Mouse (Mus musculus): ENCODE data around the gene Pcdh9. TPM values are rescaled to one million over a fixed set of nuclear protein-coding genes. Genes with fewer than 3 reads are reported as not detected.

Gene Pcdh9
- polyA plus RNA-seq, 1 experiment, result 1.1 TPM

DNA sequence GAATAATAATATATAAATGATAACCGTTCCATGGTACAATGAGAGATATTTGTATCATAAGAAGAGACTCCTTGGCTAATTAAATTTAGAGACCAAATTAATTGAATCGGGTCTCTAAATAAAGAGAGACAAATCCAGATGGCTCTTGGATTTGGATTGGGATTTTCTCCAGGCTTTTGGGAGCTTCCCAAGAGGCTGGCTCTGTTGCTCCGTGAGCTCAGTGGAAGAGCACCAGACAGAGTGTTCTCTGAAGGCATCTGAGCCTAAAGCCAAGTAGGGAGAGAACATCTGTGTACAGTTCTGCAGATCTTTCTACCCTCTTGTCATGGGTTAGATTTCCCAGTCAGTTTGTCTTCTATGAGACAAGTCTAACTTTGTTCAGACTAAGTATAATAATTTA is 95.9 kb downstream of the Pcdh9 start:
- DNase-seq (ENCODE audit: low spot score), result no peak

DNA sequence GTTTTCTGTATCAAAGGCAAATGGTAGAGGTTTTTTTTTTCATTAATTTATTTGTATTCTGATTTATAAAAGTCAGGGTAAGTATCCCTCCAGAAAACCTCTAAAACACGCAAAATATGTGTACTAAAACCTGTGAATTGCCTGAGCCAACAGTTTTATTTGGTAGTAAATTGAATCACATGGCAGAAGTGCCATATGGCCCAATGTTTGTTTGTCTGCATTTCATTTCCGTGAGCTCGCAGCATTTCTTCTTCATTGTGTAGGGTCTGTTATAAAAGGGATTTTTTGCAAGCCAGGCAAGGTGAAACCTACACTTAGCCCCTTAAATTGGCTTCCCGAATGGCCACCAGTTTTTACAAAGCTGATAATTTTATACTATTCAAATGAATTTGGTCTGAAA is 104.2 kb downstream of the Pcdh9 start:
- no peak for DNase-seq (ENCODE audit: low spot score)

DNA sequence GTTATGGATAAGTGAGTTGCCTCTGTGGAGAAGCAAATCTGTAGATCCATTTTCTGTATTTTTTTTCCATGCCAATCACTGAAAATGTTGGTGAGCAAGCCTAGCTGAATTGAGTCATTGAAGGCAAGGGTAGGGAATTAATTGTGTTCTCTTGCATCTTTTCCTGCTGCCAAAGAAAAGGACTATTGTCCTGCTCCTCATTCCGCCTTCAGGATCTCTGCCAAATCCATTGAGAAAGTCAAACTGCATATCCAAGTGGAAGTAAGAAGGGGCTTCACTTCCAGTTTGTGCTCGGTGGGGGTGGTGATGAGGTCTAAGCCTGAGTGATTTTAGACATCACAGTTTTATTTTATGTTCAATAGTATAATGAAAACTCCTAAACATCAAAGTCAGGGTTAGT is 105.4 kb downstream of the Pcdh9 start:
- DNase-seq (ENCODE audit: low spot score), result no peak

DNA sequence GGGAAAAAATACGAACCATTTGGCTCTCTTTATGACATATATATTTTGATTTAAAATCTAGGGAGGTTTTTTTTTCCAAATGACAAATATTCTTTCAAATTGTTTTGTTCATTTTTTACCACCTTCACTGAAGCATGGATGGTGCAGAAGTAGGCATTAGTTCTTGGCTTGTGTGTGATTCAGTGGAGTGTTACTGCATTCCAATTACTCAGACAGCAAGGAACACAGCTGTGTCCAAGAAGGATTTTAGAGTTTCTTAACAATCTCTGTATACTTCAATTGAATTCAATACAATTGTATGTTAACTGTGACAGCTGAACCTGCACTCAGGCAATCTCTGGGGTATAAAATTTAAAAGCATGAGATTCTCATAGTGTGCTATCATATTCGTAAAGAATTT is 127.6 kb downstream of the Pcdh9 start:
- no peak for DNase-seq (ENCODE audit: low spot score)

DNA sequence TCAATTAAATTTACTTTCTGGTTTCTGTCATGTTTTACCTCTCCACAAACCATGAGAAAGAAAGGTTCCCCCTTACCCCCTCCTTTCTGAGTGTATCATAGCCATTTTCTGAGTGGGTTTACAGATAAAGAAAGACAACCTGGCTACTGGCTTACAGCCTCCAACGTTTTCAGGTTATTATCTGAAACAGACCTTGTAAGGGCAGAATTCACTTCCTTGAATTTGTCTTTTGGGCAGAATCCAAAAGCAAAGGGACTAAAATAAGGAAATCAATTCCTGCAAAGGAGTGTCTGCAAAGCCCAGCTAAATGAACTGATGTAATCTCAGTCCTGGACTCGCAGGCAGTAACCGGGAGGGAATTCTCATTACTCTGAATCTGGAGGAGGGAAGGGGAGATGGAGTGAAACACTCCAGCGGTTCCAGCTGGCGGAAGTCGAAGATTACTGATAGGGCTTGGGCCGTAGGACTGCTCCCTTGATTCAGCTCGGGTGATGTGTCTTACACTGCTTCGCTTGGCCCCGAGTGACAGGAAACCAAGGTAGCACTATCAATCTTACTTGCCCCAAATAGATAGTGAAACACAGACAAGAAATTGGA is 156.3 kb downstream of the Pcdh9 start:
- DNase-seq (ENCODE audit: low spot score), result no peak

DNA sequence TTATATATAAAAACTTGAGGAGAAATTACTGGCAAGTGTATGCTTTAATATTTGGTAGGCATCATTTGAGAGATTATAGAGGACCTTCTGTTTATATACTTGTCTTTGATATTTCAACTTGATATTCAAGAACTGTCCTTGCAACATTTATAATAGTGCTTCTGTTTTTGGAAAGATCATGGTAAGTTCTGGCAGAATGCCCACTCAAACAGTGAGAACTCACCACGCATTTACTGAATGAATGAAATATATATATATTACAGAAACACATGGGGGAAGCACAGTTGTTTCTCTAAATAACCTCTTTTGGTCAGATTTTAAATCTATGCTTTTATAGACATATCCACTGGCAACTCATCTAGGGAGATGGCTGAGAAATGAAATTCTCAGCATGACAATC is 164.7 kb downstream of the Pcdh9 start:
- DNase-seq (ENCODE audit: low spot score), result no peak

DNA sequence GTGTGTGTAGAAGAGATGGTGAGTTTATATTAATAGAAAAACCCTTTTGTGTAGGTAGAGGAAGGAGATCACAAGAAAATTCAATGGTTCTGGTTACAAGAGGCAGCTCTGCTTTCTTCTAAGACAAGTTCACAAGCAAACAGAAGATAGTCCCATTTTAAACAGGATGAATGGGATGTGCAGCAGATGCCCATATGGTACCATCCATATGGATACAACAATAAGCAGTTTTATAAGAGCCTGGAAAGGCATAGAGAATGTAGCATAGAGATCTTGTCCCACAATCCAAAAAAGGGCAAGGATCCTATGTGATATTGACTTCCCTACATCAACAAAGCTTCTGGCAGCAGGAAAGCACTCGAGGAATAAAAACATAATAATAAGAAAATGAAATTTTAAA is 171.3 kb downstream of the Pcdh9 start:
- no peak for DNase-seq (ENCODE audit: low spot score)

DNA sequence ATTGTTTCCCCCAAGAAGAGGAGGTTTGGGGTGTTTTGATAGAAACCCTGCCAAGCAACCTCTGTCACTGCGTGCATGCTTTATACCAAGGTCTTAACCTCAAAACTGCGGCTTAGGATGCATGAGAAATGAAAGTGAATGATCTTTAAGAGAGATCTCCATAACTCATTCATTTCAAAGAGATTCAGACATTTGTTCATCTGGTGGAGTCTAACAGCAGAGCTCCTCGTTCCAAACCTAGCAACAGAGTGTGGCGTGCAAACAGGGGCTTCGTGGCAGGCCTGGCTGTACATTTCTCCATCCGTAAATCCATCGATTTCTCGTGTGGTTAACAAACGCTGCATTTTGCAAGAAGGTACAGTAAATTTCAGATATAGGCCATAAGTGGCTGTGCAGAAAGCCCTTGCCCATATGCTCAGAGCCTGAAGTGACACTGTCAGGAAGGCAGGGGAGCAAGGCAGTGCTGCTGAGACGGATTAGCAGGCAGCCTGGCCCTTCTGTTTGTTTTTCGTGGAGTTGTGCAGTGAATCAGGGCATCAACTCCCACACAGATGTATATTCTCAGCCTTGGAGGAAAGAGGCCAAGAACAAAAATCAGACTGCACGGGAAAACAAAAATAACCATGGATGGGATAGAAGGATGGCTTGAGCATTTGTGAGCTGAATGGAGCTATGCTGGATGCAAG is 177.1 kb downstream of the Pcdh9 start:
- DNase-seq (ENCODE audit: low spot score), result no peak

DNA sequence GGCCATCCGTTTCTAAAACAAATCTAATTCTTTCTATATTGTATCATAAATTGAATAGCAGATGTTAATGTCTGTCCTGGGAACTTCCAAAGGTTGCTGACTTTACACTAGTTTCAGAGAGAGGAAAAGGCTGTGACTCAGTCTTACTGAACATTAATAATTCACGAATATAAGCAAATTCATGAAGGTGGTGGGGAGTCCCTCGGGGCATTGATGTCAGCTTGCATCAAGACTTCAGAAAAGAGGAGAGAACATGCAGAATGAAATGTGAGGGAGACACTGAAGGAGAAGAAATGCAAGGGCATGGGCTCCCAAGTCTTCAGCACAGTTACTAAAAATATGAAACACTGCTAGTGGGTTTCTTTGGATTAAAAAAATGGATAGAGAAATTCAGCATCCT is 181.8 kb downstream of the Pcdh9 start:
- no peak for DNase-seq (ENCODE audit: low spot score)

DNA sequence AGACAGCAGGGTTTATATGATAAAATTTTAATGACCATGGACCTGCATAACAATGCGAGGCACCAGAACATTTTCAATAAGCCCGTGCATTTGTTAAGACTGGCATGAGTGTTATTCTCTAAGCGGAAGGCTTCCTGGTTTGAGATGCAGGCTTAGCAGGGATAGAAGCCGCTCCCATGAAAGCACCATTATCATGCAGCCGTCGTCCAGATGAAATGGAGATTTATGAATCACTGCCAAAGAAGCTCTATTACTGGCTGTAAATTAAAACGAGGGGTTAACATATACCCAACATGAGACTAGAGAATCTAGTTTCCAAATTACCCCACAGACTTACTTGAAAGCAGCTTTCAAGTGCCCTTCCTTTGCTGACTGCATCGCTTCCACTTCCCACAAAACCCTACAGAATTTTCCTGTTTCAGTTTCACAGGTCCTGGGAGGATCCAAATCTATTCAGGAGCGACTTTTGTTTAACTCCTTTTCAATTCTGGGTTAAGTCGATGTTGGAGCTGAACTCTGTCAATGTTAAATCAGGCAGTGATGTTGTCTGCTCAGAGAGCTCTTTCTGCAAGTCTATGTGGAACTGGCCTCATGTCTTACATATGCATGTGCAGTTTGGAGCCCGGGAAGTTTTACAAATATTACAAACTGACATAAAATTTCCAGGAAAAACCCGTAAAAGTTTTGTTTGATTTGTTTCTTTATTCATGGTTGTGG is 188.9 kb downstream of the Pcdh9 start:
- DNase-seq (ENCODE audit: low spot score), result no peak

DNA sequence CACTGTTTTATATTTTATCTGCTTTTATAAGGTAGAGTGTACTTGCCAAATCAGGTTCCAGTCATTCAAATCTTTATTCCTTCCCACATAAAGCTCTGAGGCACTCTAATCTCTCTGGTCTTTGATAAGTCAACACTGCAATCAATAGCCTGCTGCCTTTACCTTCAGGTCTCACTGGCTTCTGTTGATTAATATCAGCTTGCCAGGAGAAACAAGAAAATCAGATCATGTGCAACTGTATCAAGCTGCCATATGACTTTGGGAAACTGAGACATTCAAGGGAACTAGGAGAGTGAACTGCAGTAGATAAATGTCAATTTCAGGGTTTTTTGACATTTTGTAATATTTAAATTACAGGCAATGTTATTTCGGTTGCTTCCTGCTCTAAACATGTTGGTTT is 189.6 kb downstream of the Pcdh9 start:
- DNase-seq (ENCODE audit: low spot score), result no peak

DNA sequence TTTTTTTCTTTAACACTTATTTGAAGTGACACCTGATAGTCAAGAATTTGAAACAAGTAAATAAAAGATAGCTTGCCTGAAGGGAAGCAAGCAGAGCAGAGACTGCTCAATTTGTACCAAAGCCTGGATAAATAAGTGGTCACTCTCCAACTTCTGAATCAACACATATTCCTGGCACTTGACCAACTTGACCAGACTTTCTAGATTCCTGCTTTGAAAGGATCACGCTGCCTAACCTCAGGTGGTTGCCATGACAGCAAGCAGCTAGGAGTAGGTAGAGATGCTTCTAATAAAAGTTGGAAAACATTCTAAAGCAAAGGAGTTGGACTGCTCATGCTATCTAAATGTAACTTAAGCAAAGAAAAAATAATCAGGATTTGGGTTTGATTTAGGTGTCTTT is 205.8 kb downstream of the Pcdh9 start:
- DNase-seq (ENCODE audit: low spot score), result no peak

DNA sequence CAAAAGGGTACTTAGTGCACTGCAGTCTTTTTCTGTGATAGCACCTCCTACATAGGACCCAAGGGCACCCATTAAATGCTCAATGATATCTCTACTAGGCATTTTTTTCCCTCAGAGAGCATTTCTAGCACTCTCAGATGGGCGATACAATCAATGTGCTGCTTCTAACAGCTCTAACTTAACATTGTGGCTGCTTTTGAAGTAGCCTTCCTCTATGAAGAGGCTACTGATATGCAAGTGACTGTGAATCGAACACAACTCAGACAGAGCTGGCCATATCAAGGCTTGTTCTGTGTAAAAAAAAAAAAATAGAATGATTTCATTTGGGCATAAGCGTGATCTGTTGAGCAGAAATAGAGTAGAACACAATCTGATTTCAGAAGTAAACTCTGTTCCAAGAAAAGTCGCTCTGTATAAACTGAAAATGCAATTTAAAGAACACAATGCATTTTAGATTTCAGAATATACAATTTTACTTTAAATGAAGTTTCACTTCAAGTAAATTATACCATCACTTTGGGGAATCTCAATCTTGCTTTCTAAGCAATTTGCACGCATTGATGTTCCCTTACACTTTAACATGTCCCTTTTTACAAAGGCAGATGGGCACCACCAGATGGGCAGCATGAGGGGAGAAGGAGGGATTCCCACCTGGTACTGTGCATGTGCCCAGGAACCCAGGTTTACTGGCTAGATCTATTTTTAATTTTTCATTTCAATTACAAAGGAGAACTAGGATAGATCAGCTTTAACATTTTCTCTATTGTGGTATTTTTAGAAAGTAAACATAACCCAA is 215.0 kb downstream of the Pcdh9 start:
- no peak for DNase-seq (ENCODE audit: low spot score)

DNA sequence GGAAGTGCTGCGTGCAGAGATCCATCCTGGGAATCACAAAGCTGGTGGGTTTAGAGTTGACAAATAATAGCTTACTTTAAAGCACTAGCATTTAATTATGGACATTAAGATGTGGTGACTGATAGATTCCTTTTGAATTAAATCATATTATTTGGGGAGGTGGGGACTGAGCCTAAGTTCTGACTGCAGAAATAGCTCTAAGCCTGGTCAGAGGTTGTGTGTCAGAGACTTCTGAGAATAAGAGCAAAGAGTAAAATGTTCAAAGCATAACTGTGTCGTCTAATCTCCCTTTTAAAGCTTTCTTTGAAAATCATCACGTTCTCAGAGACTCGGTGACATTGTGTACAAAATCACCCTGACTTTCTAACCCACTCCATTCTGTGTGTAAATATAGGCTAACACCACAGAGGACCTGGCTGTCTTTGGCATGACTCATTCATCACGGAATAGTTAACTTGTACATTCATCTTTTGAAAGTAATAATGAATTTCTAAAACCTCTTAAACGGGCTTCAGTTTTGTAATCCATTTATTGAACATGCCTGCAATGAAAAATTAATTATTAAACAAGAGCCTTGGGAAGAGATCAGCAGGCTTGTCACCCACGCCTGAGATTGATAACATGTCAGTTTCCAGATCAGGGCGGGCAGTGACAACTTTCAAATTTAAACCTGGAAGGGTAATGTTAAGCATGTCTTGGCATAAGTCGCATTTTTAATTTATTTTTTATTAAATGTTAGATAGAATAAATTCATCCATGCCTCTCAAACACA is 236.3 kb downstream of the Pcdh9 start:
- DNase-seq (ENCODE audit: low spot score), result no peak

DNA sequence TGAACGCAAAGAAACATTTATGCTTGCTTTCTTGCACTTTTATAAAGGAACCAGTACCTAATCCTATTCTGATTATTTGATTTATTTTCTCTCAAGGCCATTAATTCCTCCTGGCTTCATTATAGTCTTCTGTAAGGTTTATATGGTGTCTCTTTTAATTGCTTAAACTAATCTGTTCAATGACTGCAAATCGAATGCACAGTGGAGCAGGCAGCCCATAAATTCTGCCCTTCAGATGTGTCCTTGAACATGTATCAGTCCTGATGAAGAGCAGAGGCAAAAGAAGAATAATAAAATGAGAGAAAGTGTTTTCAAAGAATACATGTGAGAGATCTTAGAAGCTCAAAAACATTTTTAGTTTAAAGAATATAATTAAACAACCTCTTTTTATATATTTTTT is 263.2 kb downstream of the Pcdh9 start:
- no peak for DNase-seq (ENCODE audit: low spot score)

DNA sequence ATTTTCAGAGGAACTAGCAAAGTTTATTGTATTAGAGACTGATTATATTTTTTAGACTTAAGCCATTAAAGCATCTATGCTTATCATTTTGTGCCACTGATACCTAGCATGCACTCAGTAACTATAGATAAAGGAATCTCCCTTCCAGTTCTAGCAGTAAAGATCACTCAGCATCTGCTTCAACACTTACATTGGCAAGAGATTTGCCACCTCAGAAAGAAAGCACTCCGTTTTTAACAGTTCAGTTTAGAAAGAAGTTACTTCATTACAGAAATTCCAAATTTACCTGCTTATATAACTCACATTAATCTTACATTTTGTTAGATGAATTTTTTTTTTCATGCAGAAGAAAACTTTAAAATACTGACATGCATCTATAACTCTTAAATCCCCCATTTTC is 266.3 kb downstream of the Pcdh9 start:
- DNase-seq (ENCODE audit: low spot score), result no peak

DNA sequence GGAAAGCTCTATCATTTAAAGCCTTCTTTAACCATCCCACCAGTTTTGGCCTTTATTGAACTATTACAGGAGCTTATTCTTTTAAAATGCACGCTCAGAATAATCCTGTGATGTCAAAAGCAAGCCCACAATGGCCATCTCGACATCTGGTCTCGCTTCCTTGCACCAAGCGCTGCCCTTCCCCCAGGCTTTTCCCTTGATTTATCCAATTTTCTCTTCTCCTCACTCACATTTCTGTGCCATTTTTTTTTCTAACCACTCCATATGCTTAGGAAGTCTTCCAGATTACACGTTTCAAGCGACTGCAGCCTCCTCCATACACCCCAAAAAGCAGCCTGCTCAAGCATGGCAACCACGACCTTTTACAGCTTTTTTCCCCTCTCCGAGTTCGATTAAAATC is 269.3 kb downstream of the Pcdh9 start:
- no peak for DNase-seq (ENCODE audit: low spot score)

DNA sequence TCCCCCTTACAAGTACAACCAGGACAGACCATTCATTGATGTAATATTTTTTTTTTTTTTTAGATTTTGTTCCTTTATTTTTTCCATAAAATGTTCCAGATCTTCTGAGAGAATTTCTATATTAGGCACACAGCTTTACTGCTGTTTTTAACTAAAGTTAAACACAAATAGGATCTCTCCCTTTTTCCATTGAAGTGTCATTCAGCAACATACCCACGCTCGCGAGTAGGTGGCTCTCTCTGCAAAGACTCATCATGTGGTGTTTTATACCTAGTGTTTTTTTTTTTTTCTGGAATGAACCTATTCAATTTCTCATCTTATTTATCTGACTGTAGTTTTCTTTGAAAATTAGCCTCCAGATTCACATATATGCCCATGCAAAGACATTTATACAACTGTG is 282.9 kb downstream of the Pcdh9 start:
- DNase-seq (ENCODE audit: low spot score), result no peak

DNA sequence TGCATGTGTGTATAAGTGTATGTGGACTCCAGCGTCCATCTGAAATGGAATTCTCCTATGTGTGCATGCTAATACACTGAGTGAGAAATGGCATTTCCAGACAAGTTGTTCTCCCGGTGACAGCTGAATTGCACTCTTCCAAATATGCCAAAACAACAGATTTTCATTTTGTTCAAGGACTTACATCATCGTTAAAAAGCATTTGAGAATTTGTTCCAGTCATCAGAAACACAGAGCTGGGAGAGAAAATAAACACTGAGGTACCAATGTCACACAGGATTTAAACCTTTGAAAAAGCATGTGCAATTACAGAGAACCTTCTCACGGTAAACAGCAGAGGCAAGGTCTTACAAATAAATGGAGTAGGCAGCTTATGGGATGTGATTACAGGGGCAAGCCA is 290.5 kb downstream of the Pcdh9 start:
- DNase-seq (ENCODE audit: low spot score), result no peak

DNA sequence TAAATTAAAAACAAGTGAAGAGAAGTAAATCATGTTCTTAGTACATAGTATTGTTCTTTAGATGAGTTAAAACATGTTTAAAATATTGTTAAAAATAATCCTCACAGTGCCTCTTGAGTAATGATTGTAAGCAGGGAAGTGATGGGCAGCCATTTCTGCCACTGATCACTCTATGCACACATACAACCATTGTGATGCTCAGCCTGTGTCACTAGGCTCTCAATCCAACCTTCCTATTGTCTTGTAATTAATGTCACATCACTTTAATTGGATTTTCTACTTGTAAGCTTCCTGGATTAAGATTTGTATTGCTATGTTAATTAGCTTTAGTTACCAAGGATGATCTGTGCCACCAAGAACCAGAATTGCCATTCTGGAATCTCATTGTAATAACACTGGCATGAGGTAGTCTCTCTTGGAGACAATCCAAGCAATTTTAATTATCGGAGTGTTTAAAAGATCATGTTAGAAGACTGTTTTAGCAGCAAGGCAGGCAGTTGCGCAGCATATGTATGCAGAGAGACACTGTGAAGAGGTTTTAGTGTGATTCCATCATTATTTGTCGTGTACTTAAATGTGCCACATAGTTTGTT is 305.0 kb downstream of the Pcdh9 start:
- DNase-seq (ENCODE audit: low spot score), result no peak

DNA sequence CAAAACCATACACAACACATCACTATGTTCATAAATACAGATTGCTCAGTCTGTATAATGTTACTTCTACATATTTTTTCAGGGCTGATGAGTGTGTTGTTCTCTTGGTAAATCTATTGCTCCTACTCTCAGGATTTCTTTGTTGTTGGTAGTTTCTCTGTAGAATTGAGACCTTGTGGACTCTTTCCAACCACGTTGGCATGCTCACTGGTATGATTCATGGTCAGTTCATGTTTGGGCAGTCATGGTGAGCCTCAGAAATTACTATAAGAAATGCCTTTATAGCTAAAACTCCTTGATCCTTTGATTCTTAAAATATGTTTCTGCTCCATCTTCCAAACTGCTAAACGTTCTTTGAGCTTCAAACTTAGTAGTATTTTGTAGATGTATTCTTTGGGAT is 326.1 kb downstream of the Pcdh9 start:
- no peak for DNase-seq (ENCODE audit: low spot score)
